Mouse (Mus musculus) cerebellum, adult 2 months (tissue): ENCODE measurements around the gene Atf5.

Experiments used
- CTCF ChIP-seq: fragments of 200-500 bp; IDR thresholded peaks from 2 replicates; pipeline ENCODE4 v1.5.1; 2011; ENCODE audit warnings: low read depth, mild to moderate bottlenecking, control low read depth, low read length, moderate library complexity, borderline replicate concordance; ENCODE audit not compliant: insufficient read depth
- POLR2A ChIP-seq: fragments of 200-500 bp; IDR thresholded peaks from 2 replicates; pipeline ENCODE4 v1.6.1; 2011; ENCODE audit warnings: low read length, control low read depth, borderline replicate concordance; ENCODE audit not compliant: insufficient read depth

DNA sequence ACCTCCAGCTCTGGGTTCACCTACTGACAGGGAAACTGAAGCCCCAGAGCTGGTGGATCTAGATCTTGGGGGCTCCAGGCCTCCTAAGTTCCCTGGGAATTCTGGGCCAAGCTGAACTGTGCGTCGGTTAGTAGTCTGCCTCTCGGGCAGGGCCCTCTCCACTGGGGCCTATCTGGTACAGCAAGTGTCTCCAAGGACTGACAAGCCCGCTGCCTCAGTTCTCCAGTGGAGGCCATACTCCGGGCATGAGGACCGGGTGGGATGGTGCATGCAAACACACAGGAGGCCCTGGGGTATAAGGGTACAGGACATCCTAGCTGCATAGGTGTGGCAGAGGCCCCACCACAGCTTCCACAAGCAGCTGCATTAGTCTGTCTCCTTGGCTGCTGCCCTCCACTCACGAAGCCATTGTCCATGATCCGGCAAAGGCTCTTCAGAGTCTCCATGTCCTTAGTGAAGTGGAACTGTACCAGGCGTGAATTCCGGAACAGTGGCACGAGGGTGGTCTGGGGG lies 47.6 kb upstream of the Atf5 start:
- no peak for TF ChIP-seq CTCF
- TF ChIP-seq POLR2A, result no peak
